Mouse (Mus musculus) thymus, adult 2 months (tissue): ENCODE measurements around the gene Ccdc187.

ENCODE experiments used
- CTCF ChIP-seq: fragments of 200-500 bp; IDR thresholded peaks from 2 replicates; pipeline ENCODE4 v1.5.1; 2012; ENCODE audit warnings: mild to moderate bottlenecking, control low read depth, low read length, moderate library complexity, borderline replicate concordance; ENCODE audit not compliant: control insufficient read depth, poor library complexity, insufficient read depth; ENCODE audit errors: extremely low read depth
- POLR2A ChIP-seq: fragments of 200-500 bp; IDR thresholded peaks from 2 replicates; pipeline ENCODE4 v1.6.1; 2012; ENCODE audit warnings: mild to moderate bottlenecking, low read length, control low read depth, moderate library complexity; ENCODE audit not compliant: control insufficient read depth, poor library complexity, insufficient read depth; ENCODE audit errors: extremely low read depth

- TF ChIP-seq CTCF, result no peak
- no peak for TF ChIP-seq POLR2A
These were observed 23.0 kb upstream of the Ccdc187 start for GRCm38 (mm10) chr2:26317371-26317770.
